Comparison of ENCODE assay signal across 11 mouse cellular contexts in the genomic region with DNA sequence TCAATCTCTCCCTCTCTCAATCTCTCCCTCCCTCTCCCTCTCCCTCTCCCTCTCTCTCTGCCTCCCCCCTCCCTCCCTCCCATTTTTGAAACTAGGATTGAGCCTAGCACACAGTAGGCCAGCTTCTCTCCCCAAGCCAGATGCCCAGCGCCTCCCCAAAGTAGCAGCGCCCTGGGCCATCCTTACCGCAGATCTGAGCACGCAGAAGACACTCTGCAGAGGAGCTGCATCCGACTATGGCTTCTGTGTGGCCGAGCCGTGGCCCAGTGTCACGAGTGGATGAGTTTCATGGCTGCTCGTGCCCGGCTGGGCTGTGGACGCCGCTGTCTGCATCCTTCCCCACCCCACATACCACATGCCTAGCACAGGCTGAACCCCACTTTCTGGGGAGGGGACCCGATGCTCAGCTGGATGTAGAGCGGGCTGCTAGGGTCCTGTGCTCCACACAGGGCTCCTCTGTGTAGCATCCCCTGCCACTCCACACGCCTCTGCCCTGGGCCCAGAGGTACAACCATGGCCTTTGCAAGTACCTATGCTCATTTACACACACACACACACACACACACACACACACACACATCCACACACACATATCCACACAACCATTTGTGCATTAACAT. TPM values are rescaled to one million over a fixed set of nuclear protein-coding genes. Genes with fewer than 3 reads are reported as not detected.
DNase-seq lines count a peak whose midpoint lies in the region; ATAC-seq and TF ChIP-seq lines count a peak whose summit lies in the region.
"Had no signal": no experiment of that assay in that cellular context is flagged by ENCODE, and none has a peak within 500 bp of the region (broad histone marks: within the 10 kb centered on the region; RNA-seq: fewer than 3 reads in every experiment).

No protein-coding gene starts in this region.

- no peaks in the 10 kb centered on the region for H3K9me3 ChIP-seq in forebrain, embryonic 11.5 days (ENCODE audit: control insufficient read depth, low read length)
- no peaks in the 10 kb centered on the region for H3K9me3 ChIP-seq in forebrain, embryonic 16.5 days (ENCODE audit: control insufficient read depth, low read length)
- no peaks in the 10 kb centered on the region for H3K9me3 ChIP-seq in liver, embryonic 14.5 days (ENCODE audit: control insufficient read depth, low read length)
- no peaks in the 10 kb centered on the region for H3K9me3 ChIP-seq in neural tube, embryonic 14.5 days (ENCODE audit: control insufficient read depth, low read length)
- H3K9me3 ChIP-seq: embryonic facial prominence, embryonic 15.5 days had no signal

- peak; percentile 49 for DNase-seq in forebrain, embryonic 11.5 days (ENCODE audit: low spot score)
- DNase-seq in testis, postnatal 10 days (ENCODE audit: low spot score), result peak; percentile 37
- no peak for DNase-seq in testis, postnatal 14 days (ENCODE audit: low spot score)
- DNase-seq in liver, embryonic 14.5 days (ENCODE audit: low read depth in 3 of 3, low spot score in 3 of 3), result no peak
- no peak for DNase-seq in left cerebral cortex, adult 9 months (ENCODE audit: low spot score in 2 of 2)
- DNase-seq: gastrocnemius, postnatal 25 days had no signal

- TF ChIP-seq EP300 in liver, embryonic 14.5 days (IDR thresholded peaks at IDR 0.05; ENCODE audit: low read depth), result no peak

- H3K36me3 ChIP-seq in forebrain, embryonic 11.5 days (ENCODE audit: control insufficient read depth, insufficient read depth, low read length), result no peaks in the 10 kb centered on the region
- H3K36me3 ChIP-seq in forebrain, embryonic 16.5 days (ENCODE audit: control insufficient read depth, insufficient read depth), result no peaks in the 10 kb centered on the region
- no peaks in the 10 kb centered on the region for H3K36me3 ChIP-seq in liver, embryonic 14.5 days (replicated peaks; ENCODE audit: control insufficient read depth, insufficient read depth, low read depth)
- no peaks in the 10 kb centered on the region for H3K36me3 ChIP-seq in neural tube, embryonic 14.5 days (ENCODE audit: control insufficient read depth, insufficient read depth, low read length)
- H3K36me3 ChIP-seq: embryonic facial prominence, embryonic 15.5 days; limb, embryonic 12.5 days had no signal

- H3K4me3 ChIP-seq in forebrain, embryonic 11.5 days (ENCODE audit: low read depth, low read length), result no peak overlapping the region
- no peak overlapping the region for H3K4me3 ChIP-seq in forebrain, embryonic 16.5 days (replicated peaks; ENCODE audit: low read length)
- no peak overlapping the region for H3K4me3 ChIP-seq in liver, embryonic 14.5 days (ENCODE audit: insufficient read depth in 1 of 2, low read depth in 2 of 2, low read length in 2 of 2)
- H3K4me3 ChIP-seq in neural tube, embryonic 14.5 days (ENCODE audit: low read depth, low read length), result no peak overlapping the region

- H3K27ac ChIP-seq in forebrain, embryonic 11.5 days (ENCODE audit: low read depth, low read length), result no peak overlapping the region
- H3K27ac ChIP-seq in forebrain, embryonic 16.5 days (ENCODE audit: low read length), result no peak overlapping the region
- no peak overlapping the region for H3K27ac ChIP-seq in liver, embryonic 14.5 days
- no peak overlapping the region for H3K27ac ChIP-seq in neural tube, embryonic 14.5 days (ENCODE audit: low read depth, low read length)
- H3K27ac ChIP-seq: embryonic facial prominence, embryonic 15.5 days; limb, embryonic 12.5 days had no signal

- no peaks in the 10 kb centered on the region for H3K27me3 ChIP-seq in forebrain, embryonic 11.5 days (ENCODE audit: control insufficient read depth, insufficient read depth, low read length)
- no peaks in the 10 kb centered on the region for H3K27me3 ChIP-seq in forebrain, embryonic 16.5 days (replicated peaks; ENCODE audit: control insufficient read depth, insufficient read depth, low read length)
- no peaks in the 10 kb centered on the region for H3K27me3 ChIP-seq in liver, embryonic 14.5 days (ENCODE audit: control insufficient read depth, insufficient read depth, low read length)
- no peaks in the 10 kb centered on the region for H3K27me3 ChIP-seq in neural tube, embryonic 14.5 days (ENCODE audit: control insufficient read depth, insufficient read depth, low read length)
- H3K27me3 ChIP-seq: embryonic facial prominence, embryonic 15.5 days; limb, embryonic 12.5 days had no signal

- no peaks in the 10 kb centered on the region for H3K4me1 ChIP-seq in forebrain, embryonic 11.5 days (replicated peaks; ENCODE audit: control insufficient read depth, insufficient read depth, low read length)
- H3K4me1 ChIP-seq in forebrain, embryonic 16.5 days (replicated peaks; ENCODE audit: control insufficient read depth, insufficient read depth, low read length), result 0 out of 2 replicates have a peak, but pooled peaks cover 2% of the 10 kb centered on the region
- H3K4me1 ChIP-seq in liver, embryonic 14.5 days (replicated peaks; ENCODE audit: control insufficient read depth in 2 of 2, insufficient read depth in 2 of 2, low read length in 1 of 2), result 0 out of 4 replicates have a peak, but pooled peaks cover 0 to 2% of the 10 kb centered on the region in 2 experiments
- H3K4me1 ChIP-seq in neural tube, embryonic 14.5 days (ENCODE audit: control insufficient read depth, insufficient read depth, low read length), result no peaks in the 10 kb centered on the region
- H3K4me1 ChIP-seq: embryonic facial prominence, embryonic 15.5 days; limb, embryonic 12.5 days had no signal

- ATAC-seq in forebrain, embryonic 11.5 days (replicated peaks; ENCODE audit: low FRiP score), result peak; percentile 46
- ATAC-seq in forebrain, embryonic 16.5 days, result no peak
- 0 out of 2 replicates have a peak, but pooled peaks have one; percentile 11 for ATAC-seq in liver, embryonic 14.5 days (ENCODE audit: insufficient read depth)
- peak; percentile 71 for ATAC-seq in neural tube, embryonic 14.5 days (ENCODE audit: low read depth)
- no peak for ATAC-seq in frontal cortex, adult (ENCODE audit: low TSS enrichment)

- H3K4me2 ChIP-seq in forebrain, embryonic 11.5 days (ENCODE audit: low read depth, low read length, severe bottlenecking), result no peak overlapping the region
- no peak overlapping the region for H3K4me2 ChIP-seq in forebrain, embryonic 16.5 days (ENCODE audit: low read length)
- H3K4me2 ChIP-seq in liver, embryonic 14.5 days (ENCODE audit: low read depth), result no peak overlapping the region
- no peak overlapping the region for H3K4me2 ChIP-seq in neural tube, embryonic 14.5 days (ENCODE audit: low read depth, low read length)

- WGBS in forebrain, embryonic 11.5 days, result 54% methylated on average over 15 of the region's 15 CpGs
- WGBS in forebrain, embryonic 16.5 days, result 64% methylated on average over 15 of the region's 15 CpGs
- WGBS in liver, embryonic 14.5 days (ENCODE audit: insufficient replicate concordance), result 46% methylated on average over 15 of the region's 15 CpGs
- 59% methylated on average over 15 of the region's 15 CpGs for WGBS in neural tube, embryonic 14.5 days

- no peak overlapping the region for H3K9ac ChIP-seq in forebrain, embryonic 11.5 days (ENCODE audit: low read length)
- no peak overlapping the region for H3K9ac ChIP-seq in forebrain, embryonic 16.5 days (replicated peaks; ENCODE audit: low read depth, low read length)
- no peak overlapping the region for H3K9ac ChIP-seq in liver, embryonic 14.5 days (replicated peaks)
- no peak overlapping the region for H3K9ac ChIP-seq in neural tube, embryonic 14.5 days (replicated peaks; ENCODE audit: low read depth, low read length)
- H3K9ac ChIP-seq: embryonic facial prominence, embryonic 15.5 days had no signal

- no peak for TF ChIP-seq CTCF in liver, embryonic 14.5 days (IDR thresholded peaks at IDR 0.05; ENCODE audit: low read depth)

RNA-seq across cellular contexts. Expression of a gene that starts 26.5 kb away (rescaled TPM):
- polyA plus RNA-seq in forebrain, embryonic 11.5 days (2014; fragmentation: Nextera tagmentation; extraction: Ambion mirVana), result not detected in 2 replicates
- polyA plus RNA-seq in forebrain, embryonic 16.5 days (2015; fragmentation: Nextera tagmentation; extraction: Ambion mirVana), result not detected in 2 replicates
- not detected in 2 replicates for polyA plus RNA-seq in liver, embryonic 14.5 days (2012; rRNA removed)
- not detected in 2 replicates for polyA plus RNA-seq in liver, embryonic 14.5 days (2014; fragmentation: Nextera tagmentation; extraction: Ambion mirVana)
- not detected in 2 replicates for polyA plus RNA-seq in neural tube, embryonic 14.5 days (2014; fragmentation: Nextera tagmentation; extraction: Ambion mirVana)
- polyA plus RNA-seq: embryonic facial prominence, embryonic 15.5 days; limb, embryonic 12.5 days had no signal

RNA-seq across cellular contexts. Expression of a gene that starts 29.2 kb away (rescaled TPM):
- polyA plus RNA-seq in forebrain, embryonic 11.5 days (2014; fragmentation: Nextera tagmentation; extraction: Ambion mirVana), result not detected in 2 replicates
- polyA plus RNA-seq in forebrain, embryonic 16.5 days (2015; fragmentation: Nextera tagmentation; extraction: Ambion mirVana), result not detected in 2 replicates
- not detected in 2 replicates for polyA plus RNA-seq in liver, embryonic 14.5 days (2012; rRNA removed)
- polyA plus RNA-seq in liver, embryonic 14.5 days (2014; fragmentation: Nextera tagmentation; extraction: Ambion mirVana), result 0.17 TPM in 1 of 2 replicates, not detected in the other
- 0.27 and 0.63 TPM in 2 replicates for polyA plus RNA-seq in neural tube, embryonic 14.5 days (2014; fragmentation: Nextera tagmentation; extraction: Ambion mirVana)
- polyA plus RNA-seq: embryonic facial prominence, embryonic 15.5 days had no signal

RNA-seq across cellular contexts. Expression of a gene that starts 38.7 kb away (rescaled TPM):
- polyA plus RNA-seq in forebrain, embryonic 11.5 days (2014; fragmentation: Nextera tagmentation; extraction: Ambion mirVana), result not detected in 2 replicates
- not detected in 2 replicates for polyA plus RNA-seq in forebrain, embryonic 16.5 days (2015; fragmentation: Nextera tagmentation; extraction: Ambion mirVana)
- not detected in 2 replicates for polyA plus RNA-seq in liver, embryonic 14.5 days (2012; rRNA removed)
- polyA plus RNA-seq in liver, embryonic 14.5 days (2014; fragmentation: Nextera tagmentation; extraction: Ambion mirVana), result not detected in 2 replicates
- polyA plus RNA-seq in neural tube, embryonic 14.5 days (2014; fragmentation: Nextera tagmentation; extraction: Ambion mirVana), result not detected in 2 replicates
- polyA plus RNA-seq: embryonic facial prominence, embryonic 15.5 days; limb, embryonic 12.5 days had no signal

Comparison
In these comparisons a context has a peak if more than half of its experiments do, and no peak if none do; other contexts are left out.
1. ATAC-seq: peak in forebrain, embryonic 11.5 days (single experiment), liver, embryonic 14.5 days (single experiment) and neural tube, embryonic 14.5 days (single experiment); none in forebrain, embryonic 16.5 days (single experiment) and frontal cortex, adult (single experiment).
2. DNase-seq: peak in forebrain, embryonic 11.5 days (single experiment) and testis, postnatal 10 days (single experiment); none in testis, postnatal 14 days (single experiment), liver, embryonic 14.5 days (0 of 3) and left cerebral cortex, adult 9 months (0 of 2).